Mouse (Mus musculus) megakaryocyte progenitor cell, adult 5-6 weeks (primary cell): Measurements from ENCODE around the gene Fbxw4. TPM values are rescaled to one million over a fixed set of nuclear protein-coding genes. Genes with fewer than 3 reads are reported as not detected.
"Not testable (repeated sequence)": the region's sequence is repeated elsewhere in the genome, so short reads cannot be mapped to it uniquely, and the experiment has no call there.

Experiments used
- ATAC-seq: replicated peaks from 2 replicates; pipeline ENCODE4 v1.8.0; 2016; ENCODE audit warnings: mild to moderate bottlenecking, moderate TSS enrichment, inconsistent platforms; ENCODE audit not compliant: poor library complexity
- total RNA-seq, 2 experiments: library from RNA; stranded (forward) in 1 of 2; stranded (reverse) in 1 of 2; fragments of 157-497, 149-512 nt in 1 of 2; fragments of 200-1000 nt in 1 of 2; gene quantifications; 2 replicates each; pipeline versions ENCODE4 v1.2.3 to v1.2.4; 2015 to 2017

Gene Fbxw4
- total RNA-seq, 2 experiments from 2014 or later, result 27.0 to 31.5 TPM

DNA sequence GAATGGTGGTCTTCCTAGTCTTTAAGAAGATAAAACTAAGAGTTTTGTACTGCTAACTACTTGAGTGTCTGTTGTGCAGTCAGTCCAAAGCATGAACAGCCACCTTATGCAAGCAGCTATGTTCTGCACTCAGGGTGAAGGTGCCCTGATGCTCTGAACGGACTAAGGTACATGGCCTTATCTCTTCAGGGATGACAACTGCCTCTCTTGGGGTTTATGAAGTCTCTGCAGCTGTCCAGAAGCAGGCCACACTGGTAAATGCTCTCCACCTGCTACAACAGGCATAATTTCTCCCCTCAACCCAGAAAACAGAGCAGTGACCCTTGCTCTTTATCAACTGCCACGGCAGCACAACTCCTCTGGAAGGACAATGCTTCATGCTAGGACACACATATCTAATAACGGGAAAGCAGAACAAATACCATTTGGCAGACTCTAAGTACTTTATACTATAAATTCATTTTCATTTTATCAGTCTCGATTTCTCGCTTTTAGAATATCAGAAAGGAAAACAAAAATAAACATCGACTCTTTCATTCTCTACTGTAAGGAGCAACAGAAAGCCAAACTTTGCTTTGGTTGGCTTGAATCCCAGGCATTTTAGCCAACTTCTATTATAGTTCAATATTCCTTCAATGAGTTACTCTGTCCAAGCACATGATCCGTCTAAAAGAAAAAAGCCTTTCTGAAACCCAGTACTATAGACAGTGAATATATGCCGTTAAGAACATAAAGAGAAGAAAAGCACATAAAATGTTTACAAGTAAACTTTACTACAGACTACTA, 3.1 kb downstream of the Fbxw4 start:
- ATAC-seq, result no peak

DNA sequence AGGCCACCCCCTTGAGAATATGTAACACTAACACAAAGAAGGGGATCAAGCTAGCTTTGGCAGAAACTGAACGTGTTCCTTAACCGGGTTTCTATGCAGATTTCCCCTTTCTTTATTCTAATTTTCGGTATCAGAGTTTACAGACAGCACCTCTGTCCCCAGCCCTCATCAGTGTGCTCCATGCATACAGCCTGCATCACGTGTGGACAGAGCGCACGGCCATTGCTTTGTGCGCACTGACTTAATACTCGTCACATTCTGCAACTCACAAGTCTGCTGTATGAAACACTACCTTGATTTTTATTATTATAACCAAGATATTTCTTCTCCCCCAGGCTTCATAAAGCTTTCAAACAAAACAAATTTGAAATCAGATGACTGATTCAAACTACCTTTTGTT, 4.2 kb downstream of the Fbxw4 start:
- ATAC-seq, result no peak

GRCm38 (mm10) chr19:45653986-45654385, 6.1 kb downstream of the Fbxw4 start:
- ATAC-seq, result no peak

DNA sequence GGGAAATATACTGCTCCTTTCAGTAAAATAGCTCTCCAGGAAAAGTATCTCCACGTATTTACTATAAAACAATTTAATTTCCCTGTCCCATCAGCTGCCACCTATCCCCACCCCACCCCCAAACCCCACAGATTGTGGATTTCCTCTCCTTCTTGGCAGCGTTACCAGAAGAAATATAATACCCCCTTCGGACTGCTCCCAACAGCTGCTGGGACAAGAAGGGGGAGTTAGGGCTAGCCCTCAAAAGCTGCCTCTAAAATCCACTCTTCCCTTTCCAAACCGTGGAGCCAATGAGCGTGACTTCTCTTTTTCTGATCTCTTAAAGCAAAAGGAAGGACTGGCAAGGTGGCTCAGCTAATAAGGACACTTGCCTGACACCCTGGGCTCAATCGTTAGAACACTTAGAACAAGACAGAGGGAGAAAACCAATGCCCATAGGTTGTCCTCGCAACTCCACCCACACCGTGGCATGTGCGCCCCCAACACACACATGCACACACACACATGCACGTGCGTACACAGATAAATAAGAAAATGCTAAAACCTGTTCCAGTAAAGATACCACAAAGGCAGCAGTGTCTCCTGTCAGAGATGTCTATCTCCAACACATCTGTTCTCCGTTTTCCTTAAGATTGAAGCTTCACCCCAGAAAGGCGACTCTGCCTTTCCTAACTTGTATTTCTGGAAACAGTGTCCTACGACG, 7.7 kb downstream of the Fbxw4 start:
- peak; percentile 90 for ATAC-seq

- no peak for ATAC-seq
These were observed 8.6 kb downstream of the Fbxw4 start for GRCm38 (mm10) chr19:45651524-45651923.

DNA sequence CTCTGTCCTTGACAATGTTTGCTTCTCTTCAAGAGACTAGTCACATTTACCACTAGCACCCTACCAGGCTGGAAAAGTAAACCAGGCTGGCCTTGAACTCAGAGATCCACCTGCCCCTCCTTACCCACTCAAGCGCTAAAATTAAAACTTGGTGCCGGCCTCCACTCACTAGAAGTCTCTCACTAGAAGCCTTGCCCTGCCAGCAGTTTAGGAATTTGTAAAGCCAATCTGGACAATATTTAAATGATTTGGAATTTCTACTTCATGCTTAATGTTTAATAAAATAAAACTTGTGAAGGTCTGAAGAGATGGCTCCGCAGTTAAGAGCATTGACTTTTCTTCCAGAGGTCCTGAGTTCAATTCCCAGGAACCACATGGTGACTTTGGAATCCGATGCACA, 10.3 kb downstream of the Fbxw4 start:
- no peak for ATAC-seq

DNA sequence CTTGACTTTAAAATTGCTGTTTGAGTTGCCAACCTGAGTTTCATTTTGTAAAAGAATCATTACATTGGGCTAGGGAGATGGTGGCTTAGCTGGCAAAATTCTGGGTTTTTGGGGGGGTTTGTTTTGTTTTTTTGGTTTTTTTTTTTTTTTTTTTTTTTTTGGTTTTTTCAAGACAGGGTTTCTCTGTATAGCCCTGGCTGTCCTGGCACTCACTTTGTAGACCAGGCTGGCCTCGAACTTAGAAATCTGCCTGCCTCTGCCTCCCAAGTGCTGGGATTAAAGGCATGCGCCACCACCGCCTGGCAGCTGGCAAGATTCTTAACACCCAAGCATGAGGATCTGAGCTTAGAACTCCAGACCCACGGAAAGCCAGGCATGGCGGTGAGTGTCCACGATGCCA, 11.6 kb downstream of the Fbxw4 start:
- ATAC-seq, result not testable (repeated sequence)

- ATAC-seq, result no peak
These were observed 13.2 kb downstream of the Fbxw4 start for GRCm38 (mm10) chr19:45646866-45647265.

DNA sequence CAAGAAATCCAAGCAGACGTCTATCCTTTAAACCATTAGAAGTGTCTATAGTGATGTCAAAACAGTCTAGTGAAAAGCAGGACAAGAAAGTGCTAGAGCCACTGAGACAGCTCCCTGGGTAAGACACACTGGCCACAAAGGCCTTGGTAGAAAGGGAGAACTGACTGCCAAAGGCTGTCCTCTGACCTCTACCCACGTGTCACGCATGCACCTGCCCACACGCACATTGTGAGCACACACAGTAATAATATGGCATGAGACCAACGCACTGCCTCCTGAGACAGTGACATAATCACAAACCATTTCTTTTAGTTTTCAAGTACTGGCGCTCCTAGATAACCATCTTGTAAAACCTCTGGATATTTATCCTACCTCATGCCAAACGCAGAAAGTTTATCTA, 19.4 kb downstream of the Fbxw4 start:
- no peak for ATAC-seq

DNA sequence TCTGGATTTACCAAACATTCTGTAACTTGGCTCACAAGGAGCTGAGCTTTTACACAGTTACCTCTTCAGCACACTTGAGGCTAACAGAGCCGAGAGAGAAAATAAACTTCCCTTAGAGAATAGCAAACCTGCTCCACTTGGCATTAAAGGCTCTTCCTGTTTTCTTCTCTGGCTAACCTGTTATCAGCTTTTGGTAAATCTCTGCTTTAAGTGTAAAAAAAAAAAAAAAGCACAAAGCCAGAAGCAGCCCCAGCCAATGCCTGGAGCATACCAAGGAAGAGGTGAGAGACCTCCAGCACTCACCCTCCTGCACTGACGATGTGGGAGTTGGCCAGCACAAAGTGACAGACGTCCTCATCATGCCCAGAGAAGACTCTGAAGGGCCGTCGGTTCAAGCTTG, 24.2 kb downstream of the Fbxw4 start:
- no peak for ATAC-seq

DNA sequence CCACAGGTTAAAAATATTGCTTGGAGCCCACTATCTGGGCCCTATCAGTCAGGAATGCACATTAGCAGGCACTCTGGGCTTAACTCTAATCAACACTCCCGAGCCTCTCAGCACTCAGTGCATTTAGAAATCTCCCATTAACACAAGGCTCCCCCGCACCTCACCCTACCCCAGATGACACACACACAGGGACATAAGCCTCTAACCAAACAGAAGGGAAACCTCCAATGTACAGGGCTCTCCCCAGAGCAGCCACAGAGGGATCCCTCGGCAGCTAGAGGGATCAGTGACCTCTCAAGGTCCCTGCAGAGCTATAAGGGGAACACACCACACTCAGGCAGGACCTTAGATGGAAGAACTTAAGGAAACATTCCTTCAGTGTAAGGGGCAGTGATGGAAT, 28.5 kb downstream of the Fbxw4 start:
- peak; percentile 27 for ATAC-seq

DNA sequence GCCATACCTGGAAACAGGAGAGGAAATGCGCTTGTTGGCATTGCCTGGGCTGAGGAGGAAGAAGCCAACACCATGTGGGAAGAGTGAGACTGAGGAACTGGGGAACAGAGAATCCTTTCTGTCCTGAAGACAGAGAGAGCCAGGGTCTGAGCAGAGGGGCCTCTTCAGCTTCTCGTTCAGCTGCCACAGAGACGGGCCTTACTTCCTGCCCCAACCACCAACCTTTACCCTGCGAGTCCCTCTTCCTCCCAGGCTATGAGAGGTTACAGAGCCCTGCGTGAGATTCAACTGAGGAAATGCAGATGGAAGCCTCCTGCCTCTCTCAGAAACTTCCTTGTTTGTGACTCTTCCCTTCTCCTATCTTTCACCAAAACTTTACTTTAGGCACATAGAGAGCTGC, 29.2 kb downstream of the Fbxw4 start:
- ATAC-seq, result peak; percentile 58; the same call in 1 of the 2 replicates

DNA sequence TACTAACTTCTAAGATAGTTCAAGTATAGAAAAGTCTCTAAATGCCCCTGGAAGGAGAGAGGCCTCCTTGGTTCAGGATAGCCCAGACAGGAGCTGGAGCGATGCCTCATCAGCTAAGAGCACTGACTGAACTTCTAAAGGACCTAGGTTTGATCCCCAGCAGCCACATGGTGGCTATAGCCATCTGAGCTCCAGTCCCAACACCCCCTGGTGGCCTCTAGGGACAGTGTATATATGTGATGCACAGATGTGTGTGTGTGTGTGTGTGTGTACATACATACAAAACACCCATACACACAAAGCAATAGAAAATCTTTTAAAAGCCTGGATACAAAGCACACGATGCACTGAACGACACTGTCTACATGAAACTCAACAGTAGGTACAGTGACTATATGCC, 30.9 kb downstream of the Fbxw4 start:
- peak; percentile 76 for ATAC-seq

- no peak for ATAC-seq
These were observed 31.5 kb downstream of the Fbxw4 start for GRCm38 (mm10) chr19:45628649-45629048.

DNA sequence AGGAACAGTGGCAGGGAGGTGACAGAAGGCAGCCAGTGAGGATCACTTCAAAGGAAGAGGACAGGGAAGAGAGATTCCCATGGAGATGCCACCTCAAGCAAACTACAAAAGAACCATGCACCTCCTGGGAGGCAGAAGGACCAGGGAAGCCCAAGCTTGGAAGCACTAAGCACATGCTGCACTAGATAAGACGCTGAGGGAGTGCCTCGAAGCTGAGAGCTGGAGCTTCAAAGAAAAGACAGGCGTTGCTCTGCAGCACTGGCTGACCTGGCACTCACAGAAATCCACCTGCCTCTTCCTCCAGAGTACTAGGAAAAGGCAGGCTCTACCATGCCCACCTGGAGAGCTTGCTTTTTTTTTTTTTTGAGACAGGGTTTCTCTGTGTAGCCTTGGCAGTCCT, 33.1 kb downstream of the Fbxw4 start:
- no peak for ATAC-seq

DNA sequence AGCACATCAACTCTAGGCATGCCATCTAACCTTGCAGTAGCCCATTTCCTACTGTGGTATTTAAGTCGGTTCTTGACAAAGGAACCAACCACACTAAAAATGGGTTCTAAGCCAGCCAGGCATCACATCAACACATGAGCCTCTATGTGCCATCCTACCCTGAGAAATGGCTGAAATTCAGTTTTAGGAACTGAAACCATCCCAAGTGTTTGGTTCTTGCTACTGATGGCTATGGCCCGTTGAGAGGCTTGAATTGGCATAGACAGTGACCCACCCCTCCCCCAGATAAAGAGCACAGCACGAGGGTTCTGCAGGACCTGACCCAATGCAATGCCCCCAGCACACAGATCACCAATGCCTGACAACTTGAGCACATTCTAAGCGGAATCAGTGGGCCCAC, 36.4 kb downstream of the Fbxw4 start:
- 0 out of 2 replicates have a peak, but pooled peaks have one; percentile 11 for ATAC-seq

GRCm38 (mm10) chr19:45622144-45622543, 38.0 kb downstream of the Fbxw4 start:
- ATAC-seq, result no peak

DNA sequence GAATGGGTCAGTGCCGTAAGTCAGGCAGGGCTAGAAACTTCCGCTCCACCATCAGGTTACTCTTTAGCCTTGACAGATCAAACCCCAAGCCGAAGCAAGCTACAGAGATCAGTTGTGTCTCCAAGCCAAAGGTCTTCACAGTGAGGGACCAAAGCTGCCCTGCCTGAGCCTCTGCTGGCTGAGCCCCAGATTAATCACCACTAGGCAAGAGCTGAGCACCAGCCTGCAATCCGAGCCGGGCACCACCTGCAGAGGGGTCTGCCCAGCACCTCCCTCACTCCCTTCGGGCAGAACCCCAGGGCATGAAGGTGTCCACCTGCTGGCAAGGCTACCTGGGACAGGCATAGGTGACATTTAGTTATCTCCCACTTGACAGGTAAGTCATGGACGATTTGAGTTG, 39.1 kb downstream of the Fbxw4 start:
- no peak for ATAC-seq

- ATAC-seq, result no peak
These were observed 40.2 kb downstream of the Fbxw4 start for GRCm38 (mm10) chr19:45619744-45620501.

DNA sequence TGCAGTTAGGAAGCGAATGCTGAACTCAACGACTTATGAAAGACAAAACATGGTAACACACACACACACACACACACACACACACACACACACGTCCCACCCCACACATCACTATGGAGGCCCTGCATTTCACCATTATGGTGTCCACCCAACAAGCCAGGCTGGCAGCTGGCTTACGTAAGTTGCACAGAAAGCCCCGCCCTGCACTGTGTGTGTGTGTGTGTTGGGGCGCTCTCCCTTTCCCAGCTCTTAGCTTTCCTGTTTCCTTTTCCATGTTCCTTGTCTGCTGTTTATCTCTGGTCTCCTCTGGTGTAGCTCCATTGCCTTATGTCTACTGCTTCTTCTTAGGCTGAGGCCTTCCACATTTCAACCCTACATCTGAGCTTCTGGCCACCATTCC, 41.9 kb downstream of the Fbxw4 start:
- ATAC-seq, result no peak

DNA sequence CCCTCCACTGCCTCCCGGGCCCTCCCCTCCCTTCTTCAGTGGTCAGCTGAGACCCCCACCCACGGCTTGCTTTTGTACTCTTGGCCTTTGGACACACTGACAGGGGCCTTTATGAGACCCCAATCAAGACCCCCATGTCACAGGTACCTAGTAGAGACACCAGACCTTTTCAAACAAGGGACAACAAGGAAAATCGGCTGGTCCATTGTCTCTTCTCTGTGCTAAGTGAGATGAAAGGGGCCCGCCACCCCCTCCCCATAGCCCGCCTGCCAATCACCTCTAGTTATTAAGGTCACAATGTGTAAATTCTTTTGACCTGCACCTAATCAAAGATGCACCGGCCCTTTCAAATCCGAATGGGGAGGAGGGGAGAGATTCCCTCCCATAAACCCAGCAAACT, 43.4 kb downstream of the Fbxw4 start:
- no peak for ATAC-seq

DNA sequence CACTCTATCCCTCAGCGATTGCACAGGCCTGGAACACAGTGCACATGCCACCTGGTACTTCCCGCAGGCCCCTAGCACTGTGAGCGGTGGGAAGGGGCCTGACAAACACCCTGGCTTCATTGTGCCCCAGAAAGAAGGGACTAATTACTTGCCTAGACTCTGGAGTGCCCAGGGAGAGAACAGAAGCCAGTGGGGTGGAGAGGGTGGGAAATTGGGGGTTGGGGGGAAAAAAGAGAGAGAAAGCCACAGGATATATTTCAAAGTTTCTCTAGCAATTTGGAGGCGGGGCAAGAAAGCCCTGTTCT, 43.9 kb downstream of the Fbxw4 start:
- ATAC-seq, result no peak
